Mouse (Mus musculus): ENCODE data around the gene Dlx5. TPM values are rescaled to one million over a fixed set of nuclear protein-coding genes. Genes with fewer than 3 reads are reported as not detected.

The Dlx5 gene
- not detected for total RNA-seq (2023)

GRCm38 (mm10) chr6:6881638-6882190, at the start of gene Dlx5:
Gene Dlx5, minus strand, starts transcription at chr6:6882085.

GRCm38 (mm10) chr6:6863160-6863870, 18.6 kb downstream of the Dlx5 start, which contains the start of gene Dlx6:
Gene Dlx6, plus strand, starts transcription at chr6:6863334.

Other genes starting within 250 kb of the Dlx5 start
- gene Dlx6, start 18.8 kb downstream of the Dlx5 start, total RNA-seq (2023), result not detected
- gene Sdhaf3, start 73.9 kb upstream of the Dlx5 start, total RNA-seq (2023), result 3.5 TPM

All from CD8-positive naive resting alpha-beta T cell, adult 57 days (primary cell).